Mouse (Mus musculus): ENCODE measurements around the gene Odf3l1. TPM values are rescaled to one million over a fixed set of nuclear protein-coding genes. Genes with fewer than 3 reads are reported as not detected.
A peak's percentile ranks its signal among the peaks of the same experiment; 100 is the strongest.
"Not testable (repeated sequence)": the region's sequence is repeated elsewhere in the genome, so short reads cannot be mapped to it uniquely, and the experiment has no call there.

Gene Odf3l1
- not detected for total RNA-seq (2021)
- long read RNA-seq, experiment 1, result 0 reads
- long read RNA-seq, experiment 2, result 0 reads

- no peak for DNase-seq (ENCODE audit: low spot score in 2 of 2)
These were observed at the start of gene Odf3l1 for GRCm38 (mm10) chr9:56864216-56864729. Odf3l1 (minus strand) TSS chr9:56864679.

DNA sequence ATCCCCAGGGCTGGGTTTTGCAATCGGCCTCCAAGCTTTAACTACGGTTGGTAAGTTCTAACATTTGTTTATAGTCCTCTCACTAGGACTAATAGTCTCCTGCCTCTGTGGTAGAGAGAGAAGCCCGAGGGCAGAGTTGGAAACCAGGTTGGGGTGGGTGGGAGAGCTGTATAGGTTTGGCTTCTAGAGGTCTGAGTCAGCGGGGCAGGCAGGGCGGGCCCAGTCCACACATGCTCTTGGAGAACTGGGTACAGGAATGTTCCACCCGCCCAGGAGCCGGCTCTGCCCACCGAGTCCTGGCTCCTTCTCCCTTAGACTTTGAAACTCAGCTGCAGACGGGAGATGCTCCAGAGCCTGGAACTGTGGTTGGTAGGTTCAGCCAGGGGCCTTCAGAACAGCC, 49.5 kb upstream of the Odf3l1 start:
- no peak for DNase-seq (ENCODE audit: low spot score in 2 of 2)

DNA sequence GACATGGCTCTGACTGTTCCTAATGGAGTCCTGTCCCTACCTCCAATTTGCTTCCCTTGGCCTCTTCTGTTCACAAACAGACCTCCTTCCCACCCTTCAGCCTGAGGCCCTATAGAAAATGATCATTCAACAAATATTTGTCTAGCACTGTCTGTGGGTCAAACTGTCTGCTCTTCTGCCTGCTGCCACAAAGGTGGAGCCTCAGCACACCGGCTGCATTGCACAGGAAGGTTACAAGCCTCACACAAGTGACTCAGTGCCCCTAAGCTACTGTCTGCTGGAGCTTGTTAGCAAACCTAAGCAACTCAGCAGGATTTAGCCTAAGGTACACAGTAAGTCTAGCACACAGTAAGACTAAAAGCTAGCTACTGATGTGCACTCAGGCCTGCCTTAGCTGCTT, 46.5 kb upstream of the Odf3l1 start:
- DNase-seq (ENCODE audit: low spot score in 2 of 2), result no peak

GRCm38 (mm10) chr9:56909991-56910390, 45.5 kb upstream of the Odf3l1 start:
- not testable (repeated sequence) for DNase-seq (ENCODE audit: low spot score in 2 of 2)

GRCm38 (mm10) chr9:56907549-56907948, 43.1 kb upstream of the Odf3l1 start:
- DNase-seq (ENCODE audit: low spot score in 2 of 2), result no peak

- no peak for DNase-seq (ENCODE audit: low spot score in 2 of 2)
These were observed 39.2 kb upstream of the Odf3l1 start for GRCm38 (mm10) chr9:56903662-56904061.

DNA sequence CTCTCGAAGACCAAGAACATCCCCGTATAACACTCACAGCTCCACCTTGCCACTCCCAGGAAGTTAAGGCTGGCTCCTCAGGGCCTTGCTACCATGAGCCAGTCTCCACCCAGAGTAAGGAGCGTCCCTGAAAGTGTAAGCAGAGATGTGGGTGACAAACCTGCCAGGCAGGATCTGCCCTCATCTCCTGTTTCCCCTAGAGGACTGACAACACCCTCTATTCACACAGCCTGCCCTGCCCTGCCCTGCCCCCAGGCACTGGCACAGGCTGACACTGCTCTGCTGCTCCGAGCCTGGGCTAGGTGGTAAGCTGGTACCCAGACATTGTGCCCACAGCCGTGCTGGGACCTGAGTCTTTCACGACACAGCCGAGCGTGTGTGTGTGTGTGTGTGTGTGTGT, 36.7 kb upstream of the Odf3l1 start:
- no peak for DNase-seq (ENCODE audit: low spot score in 2 of 2)

DNA sequence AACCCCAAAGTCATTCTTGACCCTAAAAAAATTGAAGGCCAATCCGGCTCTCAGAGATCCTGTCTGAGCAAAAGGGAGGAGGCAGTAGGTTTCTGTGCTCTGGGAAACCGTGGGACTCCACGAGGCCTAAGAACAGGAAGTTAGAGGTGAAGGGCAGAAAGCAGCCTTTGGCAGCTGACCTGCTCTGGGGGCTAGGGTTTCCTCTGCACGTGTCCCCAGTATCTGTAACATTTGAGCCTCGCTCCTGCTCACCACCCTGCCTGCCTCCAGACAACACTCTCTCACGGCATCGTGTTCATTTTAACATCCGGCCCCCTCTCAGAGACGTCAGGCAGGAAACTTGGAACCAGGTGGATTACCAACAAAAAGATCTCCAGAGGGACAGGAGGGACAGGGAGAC, 36.1 kb upstream of the Odf3l1 start:
- DNase-seq (ENCODE audit: low spot score in 2 of 2), result no peak

GRCm38 (mm10) chr9:56900060-56900459, 35.6 kb upstream of the Odf3l1 start:
- no peak for DNase-seq (ENCODE audit: low spot score in 2 of 2)

DNA sequence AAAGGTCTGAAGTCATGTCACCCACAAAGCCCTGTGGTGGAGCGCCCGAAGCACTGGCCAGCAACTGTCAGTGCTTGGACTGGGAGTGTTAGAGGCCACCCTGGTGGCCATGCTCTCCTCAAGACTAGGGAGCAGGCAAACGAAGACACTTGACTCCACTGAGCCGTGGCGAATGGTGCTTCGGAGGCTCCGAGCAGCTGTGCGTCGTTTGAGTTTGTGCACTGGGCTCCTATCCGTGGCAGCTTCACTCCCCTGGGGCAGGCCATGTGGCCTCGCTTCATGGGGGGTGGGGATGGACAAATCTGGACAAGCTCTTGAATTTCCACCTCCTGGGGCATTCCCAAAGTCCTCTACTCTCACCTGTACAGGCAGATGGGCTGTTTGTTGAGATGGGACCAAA, 34.9 kb upstream of the Odf3l1 start:
- no peak for DNase-seq (ENCODE audit: low spot score in 2 of 2)

DNA sequence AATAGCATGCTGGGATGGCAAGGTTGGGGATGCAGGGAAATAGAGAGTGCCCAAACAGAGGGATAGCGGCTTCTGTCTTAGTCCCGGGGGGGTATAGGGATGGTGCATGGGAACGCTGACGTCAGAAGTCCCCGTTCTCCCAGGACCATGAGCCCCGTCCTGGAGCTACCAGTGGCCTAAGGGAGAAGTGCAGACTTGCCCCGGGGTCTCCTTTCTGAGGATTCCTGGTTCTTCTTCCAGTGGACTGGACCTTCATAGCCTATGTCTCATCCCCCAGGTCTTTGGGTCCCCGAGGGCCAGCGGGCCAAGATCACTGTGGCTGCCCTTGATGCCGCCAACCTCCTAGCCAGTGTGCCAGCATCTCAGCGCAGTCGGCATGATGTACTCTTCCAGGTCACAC, 32.3 kb upstream of the Odf3l1 start:
- no peak for DNase-seq (ENCODE audit: low spot score in 2 of 2)

DNA sequence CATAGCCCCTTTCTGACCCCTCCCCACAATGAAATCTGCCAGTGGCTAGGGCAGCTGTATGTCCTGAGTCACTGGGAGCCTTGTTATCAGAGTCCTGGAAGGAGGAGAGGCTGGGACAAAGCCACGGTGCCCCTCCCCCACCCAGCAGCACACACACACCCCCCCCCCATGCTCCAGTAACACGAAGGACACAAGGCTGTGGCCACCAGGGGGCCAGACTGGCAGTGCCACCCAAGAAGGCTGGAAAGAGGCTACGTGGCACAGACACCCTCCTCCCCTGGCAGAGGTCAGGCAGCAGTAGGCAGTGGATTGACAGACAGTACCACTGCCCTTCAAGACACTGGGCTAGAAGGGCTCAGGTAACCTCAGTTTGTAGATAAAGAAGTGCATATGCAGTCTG, 29.5 kb upstream of the Odf3l1 start:
- DNase-seq (ENCODE audit: low spot score in 2 of 2), result no peak

- no peak for DNase-seq (ENCODE audit: low spot score in 2 of 2)
These were observed 28.8 kb upstream of the Odf3l1 start for GRCm38 (mm10) chr9:56893313-56893712.

GRCm38 (mm10) chr9:56892111-56892510, 27.6 kb upstream of the Odf3l1 start:
- no peak for DNase-seq (ENCODE audit: low spot score in 2 of 2)

GRCm38 (mm10) chr9:56891517-56892011, 27.1 kb upstream of the Odf3l1 start:
- DNase-seq (ENCODE audit: low spot score in 2 of 2), result peak; percentile 75 to 85

DNA sequence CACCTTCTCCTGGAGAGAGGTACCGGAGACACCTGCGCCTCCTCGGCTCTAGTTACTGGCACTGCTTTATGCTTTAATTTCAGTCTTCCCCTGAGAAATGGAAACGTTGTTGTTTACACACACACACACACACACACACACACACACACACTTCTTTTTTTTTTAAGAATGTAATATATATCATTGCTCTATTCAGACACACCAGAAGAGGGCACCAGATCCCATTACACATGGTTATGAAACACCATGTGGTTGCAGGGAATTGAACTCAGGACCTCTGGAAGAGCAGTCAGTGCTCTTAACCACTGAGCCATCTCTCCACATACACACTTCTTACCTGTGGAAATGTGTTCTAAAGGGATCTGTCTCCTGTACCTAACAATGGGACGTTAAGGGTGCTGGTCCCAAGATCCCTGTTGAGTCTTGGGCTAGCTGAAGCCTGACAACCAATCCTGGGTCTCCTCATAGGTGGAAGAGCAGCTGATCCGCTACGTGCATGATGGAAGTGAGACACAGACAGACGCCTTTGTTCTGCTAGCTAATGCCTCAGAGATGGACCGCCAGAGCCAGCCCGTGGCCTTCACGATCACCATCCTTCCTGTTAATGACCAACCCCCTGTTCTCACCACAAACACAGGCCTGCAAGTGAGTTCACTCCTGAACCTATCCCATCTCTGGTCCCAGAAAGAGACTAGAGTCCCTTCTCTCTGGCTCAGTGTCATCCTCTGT, 26.2 kb upstream of the Odf3l1 start:
- DNase-seq (ENCODE audit: low spot score in 2 of 2), result no peak

- DNase-seq (ENCODE audit: low spot score in 2 of 2), result peak; percentile 68 to 88
These were observed 25.3 kb upstream of the Odf3l1 start for GRCm38 (mm10) chr9:56889817-56890216.

- no peak for DNase-seq (ENCODE audit: low spot score in 2 of 2)
These were observed 23.1 kb upstream of the Odf3l1 start for GRCm38 (mm10) chr9:56887581-56887980.

- DNase-seq (ENCODE audit: low spot score in 2 of 2), result no peak
These were observed 22.1 kb upstream of the Odf3l1 start for GRCm38 (mm10) chr9:56886601-56887000.

DNA sequence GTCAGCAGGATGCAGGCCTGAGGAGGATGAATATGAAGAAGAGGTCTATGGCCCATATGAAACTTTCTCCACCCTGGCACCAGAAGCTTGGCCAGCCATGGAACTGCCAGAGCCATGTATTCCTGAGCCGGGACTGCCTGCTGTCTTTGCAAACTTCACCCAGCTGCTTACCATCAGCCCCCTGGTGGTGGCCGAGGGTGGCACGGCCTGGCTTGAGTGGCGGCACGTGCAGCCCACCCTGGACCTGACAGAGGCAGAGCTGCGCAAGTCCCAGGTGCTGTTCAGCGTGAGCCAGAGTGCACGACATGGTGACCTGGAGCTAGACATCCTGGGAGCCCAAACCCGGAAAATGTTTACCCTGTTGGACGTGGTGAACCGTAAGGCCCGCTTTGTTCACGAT, 21.6 kb upstream of the Odf3l1 start:
- DNase-seq (ENCODE audit: low spot score in 2 of 2), result no peak

DNA sequence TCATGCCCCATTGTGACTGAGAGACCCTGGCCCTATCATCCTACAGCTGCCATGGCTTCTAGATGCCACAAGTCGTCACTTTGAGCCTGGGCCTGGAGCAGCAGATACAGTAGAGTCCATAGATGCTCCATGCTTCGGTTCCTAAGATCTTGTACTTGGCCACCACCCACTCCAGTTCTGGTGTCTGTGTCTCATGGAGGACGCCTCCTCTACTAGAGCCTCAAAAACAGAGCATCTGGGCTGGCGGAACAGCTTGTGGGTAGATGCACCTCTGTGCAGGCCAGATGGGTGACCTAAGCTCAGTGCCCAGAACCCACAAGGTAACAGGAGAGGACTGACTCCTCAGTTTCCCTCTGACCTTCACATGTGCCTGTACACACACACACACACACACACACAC, 19.8 kb upstream of the Odf3l1 start:
- no peak for DNase-seq (ENCODE audit: low spot score in 2 of 2)

DNA sequence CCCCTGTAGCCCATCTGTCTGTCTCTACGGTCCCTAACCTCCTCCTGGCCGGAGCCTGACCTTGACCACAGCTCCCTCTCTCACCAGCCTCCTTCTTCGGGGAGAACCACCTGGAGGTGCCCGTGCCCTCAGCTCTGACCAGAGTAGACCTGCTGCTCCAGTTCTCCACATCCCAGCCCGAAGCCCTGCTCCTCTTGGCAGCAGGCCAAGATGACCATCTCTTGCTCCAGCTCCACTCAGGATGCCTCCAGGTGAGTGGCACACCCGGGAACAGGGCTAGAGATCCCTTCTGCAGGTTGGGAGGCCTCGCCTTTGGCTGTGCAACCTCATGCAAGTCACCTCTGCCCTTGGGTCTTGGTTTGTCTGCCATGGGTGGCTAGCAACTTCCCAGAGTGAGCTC, 19.0 kb upstream of the Odf3l1 start:
- no peak for DNase-seq (ENCODE audit: low spot score in 2 of 2)

DNA sequence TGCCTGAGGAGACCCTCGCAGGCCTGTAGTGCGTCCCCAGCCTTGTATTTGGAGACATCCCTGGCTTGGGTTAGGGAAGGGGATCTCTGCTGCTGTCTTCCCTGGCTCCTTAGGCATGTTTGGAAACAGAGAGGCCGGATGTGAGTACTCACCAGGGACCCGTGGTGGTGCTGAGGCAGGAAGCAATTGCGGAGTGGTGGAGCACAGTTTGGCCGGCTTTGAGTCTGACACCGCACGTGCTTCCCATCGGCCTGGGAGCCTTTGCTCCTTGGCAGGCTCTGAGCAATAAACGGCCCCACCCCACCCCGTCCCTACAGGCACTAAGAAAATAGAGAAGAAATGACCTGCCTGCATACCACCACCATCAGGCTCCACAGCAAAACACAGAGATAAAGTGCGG, 18.3 kb upstream of the Odf3l1 start:
- DNase-seq (ENCODE audit: low spot score in 2 of 2), result no peak

All from layer of hippocampus, postnatal 14 days (tissue).